Mouse (Mus musculus) frontal cortex, adult 2 months (tissue): ENCODE data around the gene Slc30a3. TPM values are rescaled to one million over a fixed set of nuclear protein-coding genes. Genes with fewer than 3 reads are reported as not detected.

ENCODE experiments used
- DNase-seq, 2 experiments: peaks; one replicate each; pipeline ENCODE4 v3.0.0; 2022; ENCODE audit warnings: low spot score in 1 of 2; ENCODE audit errors: extremely low spot score in 1 of 2
- polyA plus RNA-seq: library from polyadenylated mRNA; depleted of rRNA; stranded (reverse); fragments of >200 nt; gene quantifications from 2 replicates; pipeline ENCODE4 v1.2.3, GENCODE M21; 2012

Slc30a3 gene
- polyA plus RNA-seq, 1 experiment = 140 TPM

- no peak for DNase-seq
Measured at GRCm38 (mm10) chr5:31094100-31094798, 13.8 kb downstream of the Slc30a3 start.

DNA sequence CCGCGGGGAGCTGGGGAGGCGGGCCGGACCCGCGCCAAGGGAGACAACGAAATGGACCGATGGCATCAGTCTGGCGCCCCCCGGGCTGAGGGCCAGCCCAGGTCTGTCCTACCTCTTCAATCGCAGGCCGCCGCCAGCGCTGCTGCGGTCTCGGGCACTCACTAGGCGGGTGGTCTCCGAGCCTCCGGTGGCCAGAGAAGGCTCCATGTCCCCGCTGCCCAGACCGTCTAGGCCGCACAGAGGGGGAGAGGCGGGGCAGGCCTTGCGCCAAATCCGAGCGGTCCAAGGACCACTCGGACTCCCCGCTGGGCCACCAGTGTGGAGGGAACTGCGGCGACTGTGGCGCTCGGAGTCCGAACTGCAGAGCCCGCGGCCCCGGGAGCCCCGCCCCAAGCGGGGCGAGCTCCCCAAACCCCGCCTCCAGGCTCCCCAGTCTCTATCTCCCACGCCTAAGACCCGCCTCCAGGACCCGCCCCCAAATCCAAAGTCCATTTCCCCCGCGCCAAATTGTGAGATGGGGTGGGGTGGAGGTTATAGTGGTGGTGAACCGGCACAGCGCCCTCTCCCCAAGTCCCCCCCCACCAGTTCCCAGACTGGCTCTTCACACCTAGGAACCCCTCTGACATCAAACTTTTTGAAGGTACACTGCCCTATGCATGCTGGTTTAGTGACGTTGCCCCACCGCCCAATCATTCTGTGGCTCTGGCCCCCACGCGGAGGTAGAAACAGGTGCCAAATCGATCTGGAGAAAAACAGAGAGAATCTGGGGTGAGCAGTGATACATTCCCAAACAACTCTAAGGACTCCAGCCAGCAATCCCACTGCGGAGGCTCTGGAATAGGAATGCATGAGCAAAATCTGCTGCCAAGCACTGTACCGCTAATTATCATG lies 14.6 kb downstream of the Slc30a3 start:
- peak in 1 of 2 experiments; percentile 66 for DNase-seq

DNA sequence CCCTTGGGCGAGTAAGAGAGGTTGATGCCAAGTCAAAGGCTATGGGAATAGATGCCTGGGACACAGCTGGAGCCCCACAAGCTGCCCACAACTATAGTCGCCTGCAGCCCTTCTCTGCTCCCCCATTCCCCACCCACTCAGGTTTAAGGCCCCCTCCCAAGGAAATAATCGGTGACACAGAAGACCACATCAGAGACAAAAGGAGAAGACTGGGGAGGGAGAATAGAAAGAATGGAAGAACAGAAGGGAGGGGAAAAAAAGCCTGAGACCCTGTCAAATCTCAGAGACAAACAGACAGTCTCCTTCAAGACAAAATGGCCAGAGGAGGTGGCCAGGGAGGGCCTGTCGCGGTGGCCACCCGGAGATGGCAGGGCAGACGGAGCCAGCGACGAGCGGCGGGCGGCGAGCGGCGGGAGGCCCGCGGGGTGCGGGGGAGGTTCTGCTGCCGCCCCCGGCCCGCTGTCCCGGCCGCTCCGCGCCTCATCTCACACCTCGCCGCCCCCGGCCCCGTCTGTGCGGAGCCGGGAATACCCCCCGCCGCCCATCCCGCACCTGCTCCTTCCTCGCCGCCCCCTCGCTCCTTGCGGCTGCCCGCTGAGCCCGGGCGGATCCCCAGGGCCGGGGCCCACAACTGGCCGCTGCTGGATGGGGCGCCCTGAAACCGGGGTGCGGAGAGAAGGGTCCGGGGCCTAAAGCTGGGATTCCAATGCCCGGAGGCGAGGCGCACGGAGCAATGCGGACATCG lies 15.6 kb downstream of the Slc30a3 start:
- peak in 1 of 2 experiments; percentile 72 for DNase-seq

GRCm38 (mm10) chr5:31087131-31087530 lies 20.9 kb downstream of the Slc30a3 start:
- DNase-seq = peak in 1 of 2 experiments; percentile 47

DNA sequence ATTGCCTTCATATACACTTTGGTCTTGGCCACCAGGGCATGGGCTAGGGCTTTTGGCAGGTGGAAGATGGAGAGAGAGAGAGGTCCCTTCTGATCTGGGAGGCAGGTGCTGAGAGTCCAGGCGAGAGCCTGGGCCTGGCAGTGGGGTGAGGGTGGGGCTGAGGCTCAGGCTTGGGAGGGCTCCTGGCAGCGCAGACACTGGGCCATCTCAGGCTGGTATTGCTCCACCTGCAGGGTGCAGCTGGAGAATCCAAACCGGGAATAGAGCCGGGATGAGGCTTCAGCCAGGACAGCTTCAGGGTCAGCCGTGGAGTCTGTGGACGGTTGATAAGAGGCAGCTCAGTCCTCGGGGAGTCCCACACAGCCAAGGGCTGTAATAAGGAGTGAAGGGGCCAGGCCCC lies 21.4 kb downstream of the Slc30a3 start:
- no peak for DNase-seq

- DNase-seq = no peak
Measured at GRCm38 (mm10) chr5:31083949-31084348, 24.1 kb downstream of the Slc30a3 start.

- no peak for DNase-seq
Measured at GRCm38 (mm10) chr5:31082935-31083625, 25.0 kb downstream of the Slc30a3 start.

GRCm38 (mm10) chr5:31082355-31082754 lies 25.7 kb downstream of the Slc30a3 start:
- peak in 1 of 2 experiments; percentile 74 for DNase-seq

DNA sequence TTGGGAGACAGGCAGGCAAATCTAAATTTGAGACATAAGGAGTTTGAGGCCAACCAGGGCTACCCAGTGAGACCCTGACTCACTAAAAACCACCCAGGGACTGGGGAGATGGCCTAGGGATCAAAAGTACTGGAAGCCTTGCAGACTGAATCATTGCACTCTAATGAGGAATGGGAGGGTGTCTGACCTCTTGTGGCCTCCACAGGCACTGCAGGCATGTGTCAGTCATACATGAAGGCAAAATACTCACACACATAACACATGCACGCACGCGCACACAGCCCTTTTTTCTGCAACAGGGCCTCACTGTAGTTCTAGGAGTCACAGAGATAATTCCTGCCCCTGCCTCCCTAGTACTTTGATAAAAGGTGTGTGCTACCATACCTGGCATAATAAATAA lies 26.7 kb downstream of the Slc30a3 start:
- peak in 1 of 2 experiments; percentile 57 for DNase-seq

DNA sequence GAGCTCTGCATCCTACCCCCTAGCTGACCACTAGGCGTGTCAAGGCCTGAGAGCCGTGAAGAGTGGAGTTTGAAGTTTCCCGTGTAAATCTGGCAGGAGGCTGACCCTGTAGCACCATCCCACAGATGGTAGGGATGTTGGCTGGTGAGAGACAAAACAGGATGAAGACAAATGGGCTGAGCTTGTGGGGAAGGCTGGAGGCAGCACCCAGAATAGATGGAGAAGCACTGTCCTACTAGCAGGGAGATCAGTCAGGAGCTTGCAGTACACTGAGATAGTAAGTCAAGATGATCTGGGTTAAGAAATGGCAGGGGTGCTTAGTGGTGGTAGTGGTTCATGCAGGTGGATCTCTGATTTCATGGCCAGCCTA lies 27.3 kb downstream of the Slc30a3 start:
- no peak for DNase-seq

DNA sequence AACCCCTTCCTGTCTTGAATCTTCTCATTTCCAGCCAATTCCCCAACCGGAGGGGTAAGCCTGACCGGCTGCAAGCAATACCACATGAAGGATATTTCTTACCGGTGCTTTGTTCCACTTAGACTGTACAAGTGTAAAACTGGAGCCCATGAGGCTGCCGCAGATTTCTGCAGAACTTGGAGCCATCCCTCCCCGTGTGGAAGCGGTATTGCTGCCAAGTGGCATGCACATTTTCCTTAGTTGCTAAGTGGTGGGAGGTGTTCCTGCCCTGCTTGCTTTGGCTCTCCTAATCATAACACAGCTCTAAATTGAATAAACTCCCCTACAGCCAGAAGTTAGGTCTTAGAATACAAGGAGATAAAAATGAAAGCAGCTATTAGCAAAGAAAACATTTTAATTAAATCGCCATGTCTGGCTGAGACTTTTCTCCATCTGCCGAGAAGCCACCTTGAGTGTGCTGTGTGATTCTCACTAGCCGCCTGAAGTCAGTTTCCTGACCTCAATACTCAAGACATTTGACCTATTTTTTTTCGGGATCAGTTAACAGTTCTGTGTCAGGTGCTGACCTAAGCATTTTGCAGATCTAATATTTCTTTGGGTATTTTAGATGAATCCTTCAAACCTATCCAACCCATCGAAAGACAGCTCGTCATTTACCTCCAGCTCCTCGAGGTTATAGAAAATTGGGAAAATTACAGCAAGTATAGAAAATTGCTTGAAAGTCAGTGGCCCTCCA lies 27.8 kb downstream of the Slc30a3 start:
- DNase-seq = peak; percentile 63 to 79

- no peak for DNase-seq
Measured at GRCm38 (mm10) chr5:31076346-31076745, 31.7 kb downstream of the Slc30a3 start.

DNA sequence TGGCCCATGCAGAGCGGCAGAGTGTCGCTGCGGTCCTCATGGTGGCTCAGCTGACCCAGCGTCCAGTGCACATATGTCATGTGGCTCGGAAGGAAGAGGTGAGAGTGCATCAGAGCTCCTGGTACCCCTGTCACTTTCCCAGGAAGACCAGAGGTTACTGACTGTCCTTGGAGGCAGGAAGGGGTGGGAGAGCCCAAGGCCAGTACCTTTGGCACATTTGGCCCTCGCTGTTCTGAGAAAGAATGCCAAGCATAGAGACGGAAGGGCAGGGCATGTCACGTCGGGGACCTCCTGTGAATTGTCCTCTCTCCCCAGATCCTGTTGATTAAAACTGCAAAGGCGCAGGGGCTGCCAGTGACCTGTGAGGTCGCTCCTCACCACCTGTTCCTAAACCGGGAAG lies 34.9 kb downstream of the Slc30a3 start:
- no peak for DNase-seq

DNA sequence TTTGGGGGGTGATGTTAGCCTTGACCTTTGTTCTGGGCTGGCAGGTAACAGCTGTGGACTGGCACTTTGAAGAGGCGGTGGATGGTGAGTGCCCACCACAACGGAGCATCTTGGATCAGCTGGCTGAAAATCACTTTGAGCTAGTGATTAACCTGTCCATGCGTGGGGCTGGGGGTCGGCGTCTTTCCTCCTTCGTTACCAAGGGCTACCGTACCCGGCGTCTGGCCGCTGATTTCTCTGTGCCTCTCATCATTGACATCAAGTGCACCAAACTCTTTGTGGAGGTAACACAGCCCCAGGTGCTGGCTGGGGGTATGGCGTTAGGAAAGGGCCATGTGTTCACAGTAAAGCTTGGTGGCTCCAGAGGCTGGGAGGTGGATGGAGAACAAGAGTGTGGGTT lies 36.2 kb downstream of the Slc30a3 start:
- no peak for DNase-seq

DNA sequence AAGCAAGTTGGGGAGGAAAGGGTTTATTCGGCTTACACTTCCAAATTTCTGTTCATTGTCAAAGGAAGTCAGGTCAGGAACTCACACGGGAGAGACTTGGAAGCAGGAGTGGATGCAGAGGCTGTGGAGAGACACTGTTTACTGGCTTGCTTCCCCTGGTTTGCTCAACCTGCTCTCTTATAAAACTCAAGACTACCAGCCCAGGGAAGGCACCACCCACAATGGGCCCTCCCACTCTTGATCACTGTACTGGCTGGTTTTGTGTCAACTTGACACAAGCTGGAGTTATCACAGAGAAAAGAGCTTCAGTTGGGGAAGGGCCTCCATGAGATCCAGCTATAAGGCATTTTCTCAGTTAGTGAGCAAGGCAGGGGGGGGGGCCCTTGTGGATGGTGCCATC lies 37.0 kb downstream of the Slc30a3 start:
- no peak for DNase-seq

GRCm38 (mm10) chr5:31069810-31070209 lies 38.2 kb downstream of the Slc30a3 start:
- DNase-seq = no peak

DNA sequence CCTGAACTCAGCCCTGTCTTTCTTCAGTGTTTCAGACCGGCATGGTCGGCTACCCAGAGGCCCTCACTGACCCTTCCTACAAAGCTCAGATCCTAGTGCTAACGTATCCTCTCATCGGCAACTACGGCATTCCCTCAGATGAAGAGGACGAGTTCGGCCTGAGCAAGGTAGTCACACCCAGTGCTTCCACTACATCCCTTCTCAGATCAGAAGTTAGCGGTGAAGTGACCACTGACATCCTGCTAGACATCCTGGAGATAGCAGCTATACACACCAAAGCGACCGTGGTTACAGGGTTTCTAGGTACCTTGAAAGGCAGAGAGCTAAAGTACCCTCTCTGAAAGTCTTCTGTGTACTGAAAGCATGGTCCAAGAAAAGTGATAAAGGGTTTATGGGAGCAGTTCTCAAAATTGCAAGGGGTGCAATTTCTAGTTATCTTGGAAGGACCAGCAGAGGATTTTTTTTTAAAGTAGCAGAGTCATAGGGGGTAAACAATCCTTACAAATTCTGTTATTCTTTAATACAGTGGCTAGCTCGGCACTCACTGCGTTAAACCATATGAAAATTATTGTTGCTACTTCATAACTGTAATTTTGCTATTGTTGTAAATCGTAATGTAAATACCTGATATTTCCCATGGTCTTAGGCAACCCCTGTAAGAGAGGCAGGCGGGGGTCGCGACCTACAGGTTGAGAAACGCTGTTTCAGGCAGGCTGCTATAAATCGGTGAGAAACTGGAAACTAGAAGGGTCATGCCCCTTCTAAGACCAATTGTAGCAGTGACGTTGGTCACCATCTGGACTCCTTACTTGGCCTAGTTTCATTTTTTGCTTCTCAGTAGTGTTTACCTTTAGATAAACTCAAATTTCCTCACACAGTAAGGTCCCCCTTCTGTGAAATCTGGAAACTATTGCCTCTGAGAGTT lies 52.6 kb downstream of the Slc30a3 start:
- DNase-seq = no peak

GRCm38 (mm10) chr5:31054261-31055215 lies 53.5 kb downstream of the Slc30a3 start, which contains the start of gene Cad:
Gene Cad (plus strand): TSS chr5:31054780.
- peak; percentile 92 to 96 for DNase-seq
